Mouse (Mus musculus): ENCODE measurements around the gene Sstr3.

Sstr3 gene

GRCm38 (mm10) chr15:78544561-78545001 is at the start of gene Sstr3:
Sstr3 (minus strand) TSS chr15:78544685.
- DNase-seq (ENCODE audit: inconsistent age in 2 of 2, low spot score in 1 of 2), result peak; percentile 67 to 81

GRCm38 (mm10) chr15:78593896-78594425 is 49.5 kb upstream of the Sstr3 start:
- DNase-seq (ENCODE audit: inconsistent age in 2 of 2, low spot score in 1 of 2), result no peak

DNA sequence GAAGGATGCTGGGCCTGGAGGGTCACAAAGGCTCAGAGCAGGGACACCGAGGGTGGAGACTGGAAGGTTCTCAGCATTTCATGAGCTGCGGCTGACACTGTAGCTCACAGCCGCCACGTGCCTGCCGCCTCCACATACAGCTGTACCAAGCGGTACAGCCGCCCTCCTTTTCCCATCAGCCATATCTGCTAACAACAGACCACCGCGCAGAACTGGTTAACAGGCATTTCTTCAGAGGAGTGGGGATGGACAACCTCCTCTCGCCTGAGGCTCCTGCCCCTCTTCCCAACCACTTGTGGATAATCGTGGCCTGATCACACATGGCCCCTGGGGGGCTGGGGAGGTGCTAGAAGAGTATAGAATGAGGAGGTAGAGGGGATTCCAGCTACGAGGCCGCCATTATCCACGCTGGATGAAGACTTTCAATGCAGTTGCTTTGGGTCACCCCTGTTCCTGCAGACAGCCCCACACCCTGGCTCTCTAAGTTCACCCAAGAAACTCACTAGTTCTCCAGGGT is 48.0 kb upstream of the Sstr3 start:
- DNase-seq (ENCODE audit: inconsistent age in 2 of 2, low spot score in 1 of 2), result no peak

DNA sequence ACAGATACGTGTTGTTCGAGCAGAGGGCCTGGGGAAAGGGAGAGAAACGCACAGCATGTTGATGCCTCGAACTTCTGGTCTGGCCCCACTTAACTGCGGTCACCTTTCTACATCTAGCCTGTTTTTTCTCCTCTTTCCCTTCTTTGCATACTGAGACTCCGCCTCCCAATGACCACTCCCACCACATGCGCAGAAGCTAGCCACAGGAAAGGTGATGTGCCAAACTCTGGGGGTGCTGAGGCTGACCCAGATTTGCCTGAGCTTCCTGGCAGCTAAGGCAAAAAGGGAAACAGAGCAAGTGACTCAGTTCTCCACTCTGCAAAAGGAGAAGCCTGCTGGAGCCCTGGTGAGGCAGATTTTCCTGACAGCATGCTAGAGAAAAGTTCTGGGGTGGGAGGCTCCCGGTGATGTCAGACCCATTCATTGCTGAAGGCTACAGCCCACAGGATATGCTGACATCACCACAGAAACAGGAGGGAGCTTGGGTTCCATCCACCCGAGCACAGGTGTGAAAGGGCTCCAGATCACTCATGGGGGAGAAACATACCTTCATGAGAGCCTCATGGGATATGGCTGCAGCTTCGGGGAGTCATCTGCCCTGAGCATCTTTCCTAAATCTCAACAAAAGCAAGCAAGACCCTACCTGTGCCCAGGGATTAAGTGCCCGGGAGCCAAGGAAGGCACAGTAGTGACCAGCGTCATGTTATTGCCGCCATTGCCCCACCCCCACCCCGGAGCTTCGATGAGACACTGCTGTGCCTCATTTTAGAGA is 47.4 kb upstream of the Sstr3 start:
- no peak for DNase-seq (ENCODE audit: inconsistent age in 2 of 2, low spot score in 1 of 2)

- no peak for DNase-seq (ENCODE audit: inconsistent age in 2 of 2, low spot score in 1 of 2)
Observed at GRCm38 (mm10) chr15:78590785-78591184, 46.3 kb upstream of the Sstr3 start.

DNA sequence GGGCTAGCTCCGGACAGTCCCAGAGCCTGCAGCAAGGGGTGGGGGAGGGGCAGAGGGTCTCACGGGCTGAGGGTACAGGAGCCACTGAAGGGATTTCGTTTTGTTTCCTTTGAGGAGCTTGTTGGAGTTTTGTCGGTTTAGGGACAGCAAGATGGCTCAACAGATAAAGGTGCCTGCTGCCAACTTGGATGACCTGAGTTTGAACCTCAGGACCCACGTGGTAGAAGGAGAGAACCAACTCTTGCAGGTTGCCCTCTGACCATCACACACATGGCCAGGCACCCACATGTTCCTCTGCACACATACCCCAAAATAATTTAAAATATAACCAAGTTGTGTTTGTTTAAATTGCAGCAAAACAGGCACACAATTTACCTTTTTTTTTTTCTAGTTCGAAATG is 45.5 kb upstream of the Sstr3 start:
- DNase-seq (ENCODE audit: inconsistent age in 2 of 2, low spot score in 1 of 2), result no peak

GRCm38 (mm10) chr15:78588900-78589299 is 44.4 kb upstream of the Sstr3 start:
- no peak for DNase-seq (ENCODE audit: inconsistent age in 2 of 2, low spot score in 1 of 2)

DNA sequence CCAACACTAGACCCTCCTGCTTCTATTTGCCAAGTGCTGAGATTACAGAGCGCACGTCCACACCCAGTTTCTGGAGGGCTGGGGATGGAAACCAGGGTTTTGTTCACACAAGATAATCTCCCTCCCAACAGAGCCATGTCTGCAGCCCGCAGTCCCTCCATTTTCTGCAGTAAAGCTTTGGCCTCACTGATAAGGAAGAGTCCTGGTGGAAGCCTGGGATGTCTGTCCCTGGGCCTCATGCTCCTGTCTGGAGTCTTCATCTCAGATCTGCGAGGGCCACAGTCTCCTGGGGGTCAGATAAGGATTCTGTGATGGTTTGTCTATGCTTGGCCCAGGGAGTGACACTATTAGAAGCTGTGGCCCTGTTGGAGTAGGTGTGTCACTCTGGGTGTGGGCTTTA is 43.6 kb upstream of the Sstr3 start:
- DNase-seq (ENCODE audit: inconsistent age in 2 of 2, low spot score in 1 of 2), result no peak

- peak; percentile 84 to 95 for DNase-seq (ENCODE audit: inconsistent age in 2 of 2, low spot score in 1 of 2)
Observed at GRCm38 (mm10) chr15:78587050-78587994, 42.8 kb upstream of the Sstr3 start.

DNA sequence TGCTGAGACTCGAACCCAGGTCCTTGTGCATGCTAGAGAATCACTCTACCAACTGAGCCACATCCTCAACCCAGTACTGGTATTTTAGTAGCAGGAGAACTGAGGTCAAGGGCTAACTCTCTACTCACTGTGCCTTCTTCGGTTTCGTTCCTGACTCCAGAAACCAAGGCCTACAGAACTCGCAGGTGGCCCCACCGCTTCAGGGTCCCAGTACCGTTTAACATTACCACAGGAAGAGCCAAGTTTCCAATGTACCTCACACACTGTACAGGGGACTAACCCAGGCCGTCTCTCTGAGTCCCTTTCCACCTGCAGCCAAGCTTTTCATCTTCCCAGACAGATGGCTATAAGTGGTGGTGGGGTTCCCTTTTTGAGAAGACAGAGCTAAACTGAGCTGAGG is 40.9 kb upstream of the Sstr3 start:
- no peak for DNase-seq (ENCODE audit: inconsistent age in 2 of 2, low spot score in 1 of 2)

DNA sequence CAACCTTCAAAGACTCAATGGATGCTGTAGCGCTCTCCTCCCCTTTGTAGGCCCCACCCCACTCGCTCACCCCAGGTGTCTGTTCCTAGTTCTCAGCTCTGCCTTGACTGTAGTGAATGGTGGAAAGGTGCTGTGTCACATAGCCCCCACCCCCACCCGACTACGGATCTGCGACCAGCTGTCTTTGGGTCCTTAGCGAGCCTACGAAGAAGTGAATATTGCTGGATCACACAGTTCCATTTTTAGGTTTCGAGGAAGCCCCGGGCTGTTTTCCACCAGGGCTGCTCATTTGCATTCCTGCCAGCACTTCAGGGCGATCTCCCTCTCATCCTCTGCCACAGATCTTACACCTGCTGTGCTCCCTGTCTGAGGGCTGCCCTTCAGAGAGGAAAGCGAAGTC is 38.9 kb upstream of the Sstr3 start:
- no peak for DNase-seq (ENCODE audit: inconsistent age in 2 of 2, low spot score in 1 of 2)

- no peak for DNase-seq (ENCODE audit: inconsistent age in 2 of 2, low spot score in 1 of 2)
Observed at GRCm38 (mm10) chr15:78576284-78576810, 31.9 kb upstream of the Sstr3 start.

GRCm38 (mm10) chr15:78572658-78573397 is 28.3 kb upstream of the Sstr3 start, which contains the start of gene Rac2:
Rac2 (minus strand) TSS chr15:78572783.
- DNase-seq (ENCODE audit: inconsistent age in 2 of 2, low spot score in 1 of 2), result no peak

GRCm38 (mm10) chr15:78572270-78572600 is 27.8 kb upstream of the Sstr3 start:
- DNase-seq (ENCODE audit: inconsistent age in 2 of 2, low spot score in 1 of 2), result no peak

GRCm38 (mm10) chr15:78571554-78572269 is 27.2 kb upstream of the Sstr3 start:
- DNase-seq (ENCODE audit: inconsistent age in 2 of 2, low spot score in 1 of 2), result no peak

- no peak for DNase-seq (ENCODE audit: inconsistent age in 2 of 2, low spot score in 1 of 2)
Observed at GRCm38 (mm10) chr15:78570170-78570569, 25.7 kb upstream of the Sstr3 start.

GRCm38 (mm10) chr15:78567608-78568120 is 23.2 kb upstream of the Sstr3 start:
- DNase-seq (ENCODE audit: inconsistent age in 2 of 2, low spot score in 1 of 2), result no peak

GRCm38 (mm10) chr15:78564764-78565435 is 20.4 kb upstream of the Sstr3 start:
- no peak for DNase-seq (ENCODE audit: inconsistent age in 2 of 2, low spot score in 1 of 2)

- no peak for DNase-seq (ENCODE audit: inconsistent age in 2 of 2, low spot score in 1 of 2)
Observed at GRCm38 (mm10) chr15:78563937-78564336, 19.5 kb upstream of the Sstr3 start.
